Mouse (Mus musculus): ENCODE measurements at regions not wholly inside any gene's neighbourhood (a gene's known extent, or its start where the extent isn't known, plus 50 kb on each side); places are given as distances from the start of the nearest gene placed in this dataset.

- no peak for TF ChIP-seq CTCF (IDR thresholded peaks at IDR 0.05; ENCODE audit: borderline replicate concordance, insufficient read depth, low read length)
- no peak for TF ChIP-seq POLR2A (IDR thresholded peaks at IDR 0.05; ENCODE audit: low read depth, low read length)
Observed at GRCm38 (mm10) chr5:45192287-45192686, 257.7 kb downstream of the Qdpr start.

Data from embryonic fibroblast, embryonic 13.5 days (primary cell).